Mouse (Mus musculus) liver, adult 10 weeks (tissue): Measurements from ENCODE around the gene Kcnk1. TPM values are rescaled to one million over a fixed set of nuclear protein-coding genes. Genes with fewer than 3 reads are reported as not detected.

Experiments
- polyA plus RNA-seq: library from polyadenylated mRNA; stranded (reverse); fragments of 350-450 nt; fragmentation: Illumina TruSeq; extraction: RNeasy Lipid Tissue Mini Kit (QIAGEN cat#74804); gene quantifications from one replicate; pipeline ENCODE4 v1.2.3, GENCODE M21; 2014; ENCODE audit warnings: low read depth, low replicate concordance

Gene Kcnk1
- 0.56 TPM for polyA plus RNA-seq

GRCm38 (mm10) chr8:125995101-125995986 lies at the start of gene Kcnk1:
Gene Kcnk1 (plus strand): TSS chr8:125995170.

Other genes starting within 250 kb of the Kcnk1 start
- not detected for gene Pcnx2, start 96.9 kb upstream of the Kcnk1 start, polyA plus RNA-seq
- 2.1 TPM for gene Map3k21, start 84.7 kb upstream of the Kcnk1 start, polyA plus RNA-seq